ENCODE assay signal across 7 mouse cellular contexts in the genomic region with DNA sequence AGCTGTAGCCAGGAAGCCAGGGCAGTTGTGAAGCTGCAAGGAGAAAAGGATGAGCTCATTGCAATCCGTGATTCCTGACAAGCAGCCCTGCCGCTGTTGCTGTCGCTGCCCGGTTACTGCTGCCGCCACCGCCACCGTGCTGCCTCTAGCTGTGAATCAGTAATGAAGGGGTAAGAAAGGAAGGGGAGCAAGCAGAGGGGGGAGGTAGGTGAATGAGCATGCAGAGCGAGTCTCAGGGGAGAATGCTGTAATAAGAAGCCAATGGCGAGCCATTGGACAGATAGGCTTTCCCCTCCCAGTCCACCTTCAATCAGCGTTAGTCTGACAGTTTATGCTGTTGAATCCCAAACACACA.
A peak's percentile ranks its signal among the peaks of the same experiment; 100 is the strongest.
DNase-seq lines count a peak whose midpoint lies in the region; ATAC-seq lines count a peak whose summit lies in the region.

No protein-coding gene starts in this region.

- H3K27ac ChIP-seq in hindbrain, embryonic 13.5 days, result peak overlapping the region; percentile 95

- no peaks in the 10 kb centered on the region for H3K36me3 ChIP-seq in hindbrain, embryonic 13.5 days

- peak overlapping the region; percentile 83 for H3K9ac ChIP-seq in hindbrain, embryonic 13.5 days

- DNase-seq in ZHBTc4 (ENCODE audit: low read depth, low spot score), result peak; percentile 28
- DNase-seq in cerebellum, adult 8-10 months, result peak; percentile 79
- peak; percentile 75 to 81 for DNase-seq in layer of hippocampus, postnatal 36 days
- peak; percentile 10 for DNase-seq in lung, postnatal 36 days
- peak; percentile 79 for DNase-seq in right cerebral cortex, postnatal 25 days

- H3K27me3 ChIP-seq in hindbrain, embryonic 13.5 days, result no peaks in the 10 kb centered on the region

- 0% methylated on average over 10 of the region's 10 CpGs for WGBS in hindbrain, embryonic 13.5 days

- no peaks in the 10 kb centered on the region for H3K9me3 ChIP-seq in hindbrain, embryonic 13.5 days

- peaks cover 25% of the 10 kb centered on the region for H3K4me1 ChIP-seq in hindbrain, embryonic 13.5 days (replicated peaks)

- H3K4me3 ChIP-seq in hindbrain, embryonic 13.5 days, result peak overlapping the region; percentile 49

- peak; percentile 82 for ATAC-seq in frontal cortex, adult (ENCODE audit: low TSS enrichment)
- peak; percentile 94 for ATAC-seq in hindbrain, embryonic 13.5 days (ENCODE audit: low FRiP score)

- H3K4me2 ChIP-seq in hindbrain, embryonic 13.5 days, result peak overlapping the region; percentile 70

Comparison
In these comparisons a context has a peak if more than half of its experiments do, and no peak if none do; other contexts are left out.
1. Peak in every context shown above with its lines: DNase-seq, ATAC-seq, H3K4me3 ChIP-seq and H3K27ac ChIP-seq.
2. DNase-seq: peak in every context shown above with its lines; median percentile 79 in cerebellum, adult 8-10 months; 79 in right cerebral cortex, postnatal 25 days; 78 in layer of hippocampus, postnatal 36 days; 28 in ZHBTc4; 10 in lung, postnatal 36 days.